Mouse (Mus musculus) small intestine, adult 2 months (tissue): ENCODE measurements around the gene Usmg5.

Experiments
- CTCF ChIP-seq: fragments of 200-500 bp; IDR thresholded peaks from 2 replicates; pipeline ENCODE4 v1.5.1; 2012; ENCODE audit warnings: low read depth, mild to moderate bottlenecking, control low read depth, inconsistent platforms, low read length, moderate library complexity, mixed read lengths; ENCODE audit not compliant: insufficient replicate concordance, insufficient read length; ENCODE audit errors: extremely low read depth
- POLR2A ChIP-seq: fragments of 200-500 bp; IDR thresholded peaks from 2 replicates; pipeline ENCODE4 v1.6.1; 2012; ENCODE audit warnings: low read depth, mild to moderate bottlenecking, control low read depth, inconsistent platforms, low read length, moderate library complexity

DNA sequence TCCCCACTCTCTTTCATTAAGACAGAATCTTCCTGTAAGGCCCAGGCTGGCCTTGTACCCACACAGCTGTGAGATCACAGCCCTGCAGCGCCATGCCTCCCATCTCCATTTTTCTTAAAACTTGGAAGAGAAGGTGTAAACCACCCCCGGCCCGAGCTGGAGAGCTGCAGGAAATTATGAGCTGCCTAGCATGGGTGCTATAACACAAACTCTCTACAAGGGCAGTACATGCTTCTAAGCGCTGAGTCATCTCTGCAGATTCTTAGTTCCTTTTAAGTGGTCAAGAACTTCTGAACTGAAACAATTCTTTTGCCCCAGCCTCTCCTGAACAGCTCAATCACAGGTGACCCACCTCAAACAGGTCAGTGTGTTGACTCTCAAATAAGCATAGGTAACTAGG lies 55.5 kb downstream of the Usmg5 start:
- no peak for TF ChIP-seq POLR2A
- no peak for TF ChIP-seq CTCF
